Mouse (Mus musculus): ENCODE data around the gene Shisa7. TPM values are rescaled to one million over a fixed set of nuclear protein-coding genes. Genes with fewer than 3 reads are reported as not detected.
A peak's percentile ranks its signal among the peaks of the same experiment; 100 is the strongest.

Shisa7 gene
- polyA plus RNA-seq, 1 experiment from 2014 or later: 2.2 TPM

DNA sequence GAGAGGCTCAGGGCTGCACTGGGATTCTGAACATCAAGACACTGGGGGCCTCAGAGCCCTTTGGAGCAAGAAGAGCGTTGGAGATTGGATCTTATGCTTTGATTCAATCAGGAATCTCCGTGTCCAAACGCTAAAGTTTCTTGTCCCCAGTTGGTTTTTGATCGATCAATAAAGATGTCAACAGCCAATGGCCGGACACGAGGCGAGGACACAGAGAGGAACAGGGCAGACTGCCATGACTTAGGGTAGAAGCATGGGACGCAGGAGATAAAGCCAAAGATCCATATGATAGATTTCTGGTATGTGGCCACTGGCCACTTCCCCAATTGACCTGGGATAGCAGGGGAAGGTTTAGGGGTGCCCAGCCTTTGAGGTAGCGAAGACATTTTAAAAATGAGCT, 12.0 kb upstream of the Shisa7 start:
- ATAC-seq (replicated peaks; ENCODE audit: low FRiP score) (no peak), DNase-seq (ENCODE audit: low spot score) (no peak)
- no peaks in the 10 kb centered on the region for H3K4me1 ChIP-seq (replicated peaks; ENCODE audit: control insufficient read depth, insufficient read depth, low read length)
- H3K36me3 ChIP-seq (ENCODE audit: control insufficient read depth, insufficient read depth, low read length): no peaks in the 10 kb centered on the region
- no peak overlapping the region for H3K4me3 ChIP-seq (ENCODE audit: low read depth, low read length)
- H3K27me3 ChIP-seq (ENCODE audit: control insufficient read depth, insufficient read depth, low read length): no peaks in the 10 kb centered on the region
- no peak overlapping the region for H3K4me2 ChIP-seq (ENCODE audit: low read depth, low read length, severe bottlenecking)
- no peak overlapping the region for H3K27ac ChIP-seq (ENCODE audit: low read depth, low read length)
- WGBS: 88% methylated on average over 9 of the region's 9 CpGs
- H3K9me3 ChIP-seq (ENCODE audit: control insufficient read depth, low read length): no peaks in the 10 kb centered on the region
- no peak overlapping the region for H3K9ac ChIP-seq (ENCODE audit: low read length)

- ATAC-seq (replicated peaks; ENCODE audit: low FRiP score) (no peak), DNase-seq (ENCODE audit: low spot score) (no peak)
- Histone ChIP-seq H3K4me1 (replicated peaks; ENCODE audit: control insufficient read depth, insufficient read depth, low read length) (no peaks in the 10 kb centered on the region), H3K4me2 (ENCODE audit: low read depth, low read length, severe bottlenecking) (no peak overlapping the region), H3K27me3 (ENCODE audit: control insufficient read depth, insufficient read depth, low read length) (no peaks in the 10 kb centered on the region), H3K9me3 (ENCODE audit: control insufficient read depth, low read length) (no peaks in the 10 kb centered on the region), H3K4me3 (ENCODE audit: low read depth, low read length) (no peak overlapping the region), H3K36me3 (ENCODE audit: control insufficient read depth, insufficient read depth, low read length) (no peaks in the 10 kb centered on the region), H3K27ac (ENCODE audit: low read depth, low read length) (no peak overlapping the region), H3K9ac (ENCODE audit: low read length) (no peak overlapping the region)
- 76% methylated on average over 3 of the region's 3 CpGs for WGBS
These were observed 9.1 kb upstream of the Shisa7 start for GRCm38 (mm10) chr7:4853613-4854012.

DNA sequence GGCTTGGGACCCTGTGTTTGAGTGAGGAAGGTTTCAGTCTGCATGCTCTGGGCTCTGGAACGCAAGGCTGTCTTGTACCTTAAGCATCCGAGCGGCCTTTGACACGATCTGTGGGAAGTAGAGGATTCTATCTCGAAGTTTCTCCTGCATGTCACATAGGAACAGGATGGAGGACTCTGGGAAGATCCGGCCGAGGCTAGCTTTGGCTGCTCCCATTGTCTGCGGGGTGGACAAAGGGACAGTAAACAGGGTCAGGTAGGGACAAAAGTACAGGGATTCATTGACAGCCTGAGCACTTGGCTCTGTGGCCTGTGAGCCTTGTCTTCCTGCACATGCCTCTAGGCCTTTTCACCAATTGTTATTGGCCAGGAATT, 6.8 kb upstream of the Shisa7 start:
- H3K36me3 ChIP-seq (ENCODE audit: control insufficient read depth, insufficient read depth, low read length): no peaks in the 10 kb centered on the region
- no peaks in the 10 kb centered on the region for H3K27me3 ChIP-seq (ENCODE audit: control insufficient read depth, insufficient read depth, low read length)
- H3K4me2 ChIP-seq (ENCODE audit: low read depth, low read length, severe bottlenecking): no peak overlapping the region
- H3K27ac ChIP-seq (ENCODE audit: low read depth, low read length): no peak overlapping the region
- H3K9me3 ChIP-seq (ENCODE audit: control insufficient read depth, low read length): no peaks in the 10 kb centered on the region; the same call in 1 of the 2 replicates
- DNase-seq (ENCODE audit: low spot score) (no peak), ATAC-seq (replicated peaks; ENCODE audit: low FRiP score) (no peak)
- no peaks in the 10 kb centered on the region for H3K4me1 ChIP-seq (replicated peaks; ENCODE audit: control insufficient read depth, insufficient read depth, low read length)
- 68% methylated on average over 8 of the region's 8 CpGs for WGBS
- H3K4me3 ChIP-seq (ENCODE audit: low read depth, low read length): no peak overlapping the region
- no peak overlapping the region for H3K9ac ChIP-seq (ENCODE audit: low read length)

DNA sequence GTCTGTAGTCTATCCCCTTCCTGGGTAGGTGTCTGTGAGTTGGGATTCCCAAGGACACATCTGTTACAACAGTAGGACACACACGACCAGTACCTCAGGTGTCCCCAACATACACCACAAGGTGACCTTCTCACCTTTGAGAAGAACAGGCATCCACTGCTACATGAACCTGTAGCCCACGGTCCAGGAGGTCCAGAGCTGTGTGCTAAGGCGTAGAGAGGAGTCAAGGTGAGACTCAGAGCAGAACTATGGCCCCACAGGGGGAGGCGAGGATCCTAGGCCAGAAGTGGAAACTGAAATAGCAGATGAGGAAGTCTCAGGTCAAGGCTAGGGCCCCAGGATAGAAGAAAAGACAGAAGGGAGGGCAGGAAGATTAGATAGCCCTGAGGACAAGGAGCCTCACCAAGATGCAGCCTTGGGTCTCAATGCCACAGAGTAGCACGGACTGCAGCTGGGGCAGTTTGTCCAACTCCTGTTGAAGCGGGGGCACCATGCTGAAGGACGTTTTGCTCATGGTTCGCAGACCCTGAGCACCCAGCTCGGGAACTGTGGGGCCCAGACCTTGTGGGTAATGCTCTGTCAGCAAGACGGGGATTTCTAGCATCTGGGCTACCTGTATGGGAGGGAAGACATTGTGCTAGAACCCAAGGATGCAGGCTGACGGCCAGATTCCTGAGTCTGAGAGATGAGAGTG, 6.3 kb upstream of the Shisa7 start:
- no peak for DNase-seq (ENCODE audit: low spot score)
- H3K4me3 ChIP-seq (ENCODE audit: low read depth, low read length): no peak overlapping the region
- no peak overlapping the region for H3K9ac ChIP-seq (ENCODE audit: low read length)
- WGBS: 78% methylated on average over 11 of the region's 11 CpGs
- H3K9me3 ChIP-seq (ENCODE audit: control insufficient read depth, low read length): no peaks in the 10 kb centered on the region; the same call in 1 of the 2 replicates
- no peaks in the 10 kb centered on the region for H3K36me3 ChIP-seq (ENCODE audit: control insufficient read depth, insufficient read depth, low read length)
- no peak overlapping the region for H3K4me2 ChIP-seq (ENCODE audit: low read depth, low read length, severe bottlenecking)
- H3K27me3 ChIP-seq (ENCODE audit: control insufficient read depth, insufficient read depth, low read length): no peaks in the 10 kb centered on the region
- no peak overlapping the region for H3K27ac ChIP-seq (ENCODE audit: low read depth, low read length)
- ATAC-seq (replicated peaks; ENCODE audit: low FRiP score): no peak
- H3K4me1 ChIP-seq (replicated peaks; ENCODE audit: control insufficient read depth, insufficient read depth, low read length): no peaks in the 10 kb centered on the region

DNA sequence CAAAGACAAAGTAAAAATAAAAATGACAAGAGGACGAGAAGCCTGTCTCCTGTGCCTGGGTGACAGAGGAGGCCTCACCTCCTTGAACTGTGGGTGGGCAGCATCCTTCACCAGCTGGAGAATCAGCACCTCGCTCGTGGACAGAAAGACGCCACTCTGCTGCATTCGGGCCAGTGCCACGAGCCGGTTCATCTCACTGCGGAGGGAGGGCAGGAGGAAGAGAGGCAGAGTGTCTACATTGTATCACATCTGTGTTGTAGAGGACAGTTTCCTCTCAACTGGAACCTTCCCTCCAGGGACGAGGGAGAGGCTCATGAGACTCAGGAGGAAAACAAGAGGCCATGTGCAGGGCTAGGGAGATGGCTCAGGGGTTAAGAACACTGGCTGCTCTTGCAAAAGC, 4.9 kb upstream of the Shisa7 start:
- DNase-seq (ENCODE audit: low spot score) (no peak), ATAC-seq (replicated peaks; ENCODE audit: low FRiP score) (no peak)
- H3K4me1 ChIP-seq (replicated peaks; ENCODE audit: control insufficient read depth, insufficient read depth, low read length): 0 out of 2 replicates have a peak, but pooled peaks cover 4% of the 10 kb centered on the region
- peaks cover 2% of the 10 kb centered on the region for H3K27me3 ChIP-seq (ENCODE audit: control insufficient read depth, insufficient read depth, low read length)
- H3K4me3 ChIP-seq (ENCODE audit: low read depth, low read length): no peak overlapping the region
- H3K36me3 ChIP-seq (ENCODE audit: control insufficient read depth, insufficient read depth, low read length): no peaks in the 10 kb centered on the region
- no peaks in the 10 kb centered on the region; the same call in 1 of the 2 replicates for H3K9me3 ChIP-seq (ENCODE audit: control insufficient read depth, low read length)
- H3K9ac ChIP-seq (ENCODE audit: low read length): no peak overlapping the region
- H3K4me2 ChIP-seq (ENCODE audit: low read depth, low read length, severe bottlenecking): no peak overlapping the region
- no peak overlapping the region for H3K27ac ChIP-seq (ENCODE audit: low read depth, low read length)
- WGBS: 67% methylated on average over 9 of the region's 9 CpGs

DNA sequence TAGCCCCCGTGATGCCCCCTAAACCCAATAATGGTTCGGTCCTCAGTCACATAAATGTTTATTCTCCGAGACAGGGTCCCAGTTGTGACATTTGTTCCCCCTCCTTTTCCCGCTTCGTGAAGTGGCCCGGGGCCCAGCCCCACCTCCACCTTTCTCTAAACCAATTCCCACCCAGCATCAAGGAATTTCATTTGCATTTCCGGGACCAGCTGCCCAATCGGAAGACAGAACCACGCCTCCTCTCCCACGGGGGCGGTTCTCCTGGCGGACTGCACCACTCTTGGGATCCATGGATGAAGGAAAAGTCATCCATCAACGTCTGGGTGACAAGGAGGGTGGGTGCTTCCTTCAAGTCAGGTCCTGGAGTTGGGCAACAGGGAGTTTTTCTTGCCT, 417 bp upstream of the Shisa7 start:
- Histone ChIP-seq H3K27ac (ENCODE audit: low read depth, low read length) (no peak overlapping the region), H3K9me3 (ENCODE audit: control insufficient read depth, low read length) (no peaks in the 10 kb centered on the region; the same call in 1 of the 2 replicates), H3K4me3 (ENCODE audit: low read depth, low read length) (peak overlapping the region; percentile 49), H3K27me3 (ENCODE audit: control insufficient read depth, insufficient read depth, low read length) (peaks cover 24% of the 10 kb centered on the region), H3K4me1 (replicated peaks; ENCODE audit: control insufficient read depth, insufficient read depth, low read length) (peaks cover 16% of the 10 kb centered on the region; the same call in 1 of the 2 replicates), H3K36me3 (ENCODE audit: control insufficient read depth, insufficient read depth, low read length) (no peaks in the 10 kb centered on the region), H3K9ac (ENCODE audit: low read length) (peak overlapping the region; percentile 50), H3K4me2 (ENCODE audit: low read depth, low read length, severe bottlenecking) (peak overlapping the region; percentile 96)
- peak; percentile 89 for DNase-seq (ENCODE audit: low spot score)
- 2% methylated on average over 13 of the region's 13 CpGs for WGBS
- peak; percentile 80 for ATAC-seq (replicated peaks; ENCODE audit: low FRiP score)

DNA sequence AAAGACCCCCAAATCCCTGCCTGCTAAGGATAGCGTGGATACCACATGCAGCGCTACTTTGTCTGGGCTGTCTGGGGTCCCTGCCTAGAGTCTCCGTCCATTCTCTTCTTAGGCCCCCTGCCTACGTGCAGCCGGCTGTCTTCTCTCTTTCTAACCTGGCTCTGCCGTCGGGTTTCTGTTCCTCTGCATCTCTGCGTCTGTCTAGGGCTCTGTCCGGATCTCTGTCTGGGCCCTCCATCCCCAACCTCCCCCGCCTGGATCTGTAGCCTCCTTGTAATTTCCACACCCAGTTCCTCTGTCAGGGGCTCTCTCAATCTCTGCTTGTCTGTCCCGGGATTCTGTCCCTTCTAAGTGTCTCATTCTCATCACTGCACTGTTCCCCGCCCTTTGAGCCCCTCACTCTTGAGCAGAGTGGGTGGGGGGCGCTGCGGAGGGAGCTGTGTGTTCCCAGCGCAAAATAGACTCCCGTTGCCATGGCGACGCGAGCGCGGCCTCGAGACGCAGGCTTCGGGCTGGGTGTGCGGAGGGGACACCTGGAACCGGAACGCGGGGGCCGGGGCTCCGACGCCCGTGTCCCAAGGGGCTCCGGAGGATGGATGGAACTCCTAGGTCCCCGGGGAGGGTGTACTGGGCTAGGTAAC, 772 bp downstream of the Shisa7 start:
- peaks cover 16% of the 10 kb centered on the region; the same call in 1 of the 2 replicates for H3K4me1 ChIP-seq (replicated peaks; ENCODE audit: control insufficient read depth, insufficient read depth, low read length)
- H3K27ac ChIP-seq (ENCODE audit: low read depth, low read length): no peak overlapping the region
- no peaks in the 10 kb centered on the region; the same call in 1 of the 2 replicates for H3K9me3 ChIP-seq (ENCODE audit: control insufficient read depth, low read length)
- peak overlapping the region; percentile 96 for H3K4me2 ChIP-seq (ENCODE audit: low read depth, low read length, severe bottlenecking)
- ATAC-seq (replicated peaks; ENCODE audit: low FRiP score) (peak; percentile 63), DNase-seq (ENCODE audit: low spot score) (peak; percentile 84)
- peaks cover 24% of the 10 kb centered on the region for H3K27me3 ChIP-seq (ENCODE audit: control insufficient read depth, insufficient read depth, low read length)
- peak overlapping the region; percentile 50 for H3K9ac ChIP-seq (ENCODE audit: low read length)
- peak overlapping the region; percentile 49 for H3K4me3 ChIP-seq (ENCODE audit: low read depth, low read length)
- under 1% methylated on average over 34 of the region's 34 CpGs for WGBS
- no peaks in the 10 kb centered on the region for H3K36me3 ChIP-seq (ENCODE audit: control insufficient read depth, insufficient read depth, low read length)

- Histone ChIP-seq H3K9me3 (ENCODE audit: control insufficient read depth, low read length) (no peaks in the 10 kb centered on the region; the same call in 1 of the 2 replicates), H3K4me3 (ENCODE audit: low read depth, low read length) (peak overlapping the region; percentile 16; the same call in 1 of the 2 replicates), H3K4me2 (ENCODE audit: low read depth, low read length, severe bottlenecking) (peak overlapping the region; percentile 96), H3K4me1 (replicated peaks; ENCODE audit: control insufficient read depth, insufficient read depth, low read length) (peaks cover 16% of the 10 kb centered on the region; the same call in 1 of the 2 replicates), H3K36me3 (ENCODE audit: control insufficient read depth, insufficient read depth, low read length) (no peaks in the 10 kb centered on the region), H3K27me3 (ENCODE audit: control insufficient read depth, insufficient read depth, low read length) (peaks cover 24% of the 10 kb centered on the region), H3K27ac (ENCODE audit: low read depth, low read length) (no peak overlapping the region), H3K9ac (ENCODE audit: low read length) (peak overlapping the region; percentile 29; the same call in 1 of the 2 replicates)
- ATAC-seq (replicated peaks; ENCODE audit: low FRiP score): peak; percentile 57
- 1% methylated on average over 16 of the region's 16 CpGs for WGBS
- DNase-seq (ENCODE audit: low spot score): peak; percentile 76
These were observed 1.8 kb downstream of the Shisa7 start for GRCm38 (mm10) chr7:4842634-4843131.
